ENCODE assay signal across 9 mouse cellular contexts in the genomic region with DNA sequence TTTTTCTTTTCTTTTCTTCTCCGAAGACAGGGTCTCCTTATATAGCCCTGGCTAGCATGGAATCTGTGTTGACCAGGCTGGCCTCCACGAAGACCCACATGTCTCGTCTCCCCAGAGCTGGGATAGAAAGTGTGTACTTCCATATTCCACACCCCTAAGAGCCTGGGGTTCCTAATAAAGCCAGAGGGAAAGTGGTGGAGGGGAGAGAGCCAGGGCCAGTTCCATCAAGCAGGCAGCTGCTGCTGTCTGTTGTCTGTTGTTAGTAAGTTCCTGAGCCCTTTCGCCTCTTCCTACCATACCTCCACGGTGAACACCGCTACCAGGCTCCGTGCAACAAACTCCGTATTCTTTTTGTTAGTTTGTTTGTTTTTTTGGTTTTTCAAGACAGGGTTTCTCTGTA. TPM values are rescaled to one million over a fixed set of nuclear protein-coding genes. Genes with fewer than 3 reads are reported as not detected.
A peak's percentile ranks its signal among the peaks of the same experiment; 100 is the strongest.
DNase-seq lines count a peak whose midpoint lies in the region; ATAC-seq and TF ChIP-seq lines count a peak whose summit lies in the region.
"Had no signal": no experiment of that assay in that cellular context is flagged by ENCODE, and none has a peak within 500 bp of the region (broad histone marks: within the 10 kb centered on the region; RNA-seq: fewer than 3 reads in every experiment).

No protein-coding gene starts in this region.

- DNase-seq in heart, postnatal 25 days (ENCODE audit: low spot score), result no peak
- no peak for DNase-seq in CH12.LX (ENCODE audit: extremely low read depth)
- DNase-seq in liver, postnatal 0 days, result no peak
- DNase-seq in urinary bladder, adult 2 months (ENCODE audit: low spot score), result no peak
- DNase-seq in layer of hippocampus, adult 11-12 months (ENCODE audit: low spot score), result no peak
- DNase-seq in B cell, adult 2 months, result no peak

- no peaks in the 10 kb centered on the region for H3K9me3 ChIP-seq in heart, embryonic 15.5 days (replicated peaks)
- H3K9me3 ChIP-seq in CH12.LX (replicated peaks; ENCODE audit: low read length), result no peaks in the 10 kb centered on the region
- no peaks in the 10 kb centered on the region for H3K9me3 ChIP-seq in forebrain, embryonic 15.5 days
- H3K9me3 ChIP-seq in liver, postnatal 0 days (ENCODE audit: low read length), result no peaks in the 10 kb centered on the region

- peaks cover 43% of the 10 kb centered on the region for H3K4me1 ChIP-seq in heart, embryonic 15.5 days (replicated peaks)
- peaks cover 18 to 50% of the 10 kb centered on the region in 2 experiments for H3K4me1 ChIP-seq in CH12.LX (ENCODE audit: control insufficient read depth in 1 of 2, insufficient read depth in 2 of 2)
- peaks cover 27% of the 10 kb centered on the region for H3K4me1 ChIP-seq in forebrain, embryonic 15.5 days
- H3K4me1 ChIP-seq in liver, postnatal 0 days (ENCODE audit: insufficient read depth), result peaks cover 47% of the 10 kb centered on the region

- peaks cover 9% of the 10 kb centered on the region; the same call in 1 of the 2 replicates for H3K36me3 ChIP-seq in heart, embryonic 15.5 days
- H3K36me3 ChIP-seq in CH12.LX (replicated peaks in 1 of 2; ENCODE audit: control insufficient read depth in 1 of 2, insufficient read depth in 1 of 2, low read length in 1 of 2), result peaks cover 12 to 25% of the 10 kb centered on the region in 2 experiments
- H3K36me3 ChIP-seq in forebrain, embryonic 15.5 days, result no peaks in the 10 kb centered on the region
- H3K36me3 ChIP-seq in liver, postnatal 0 days (replicated peaks; ENCODE audit: insufficient read depth, low read length), result no peaks in the 10 kb centered on the region

- peaks cover 4% of the 10 kb centered on the region; the same call in 1 of the 2 replicates for H3K79me2 ChIP-seq in CH12.LX (replicated peaks; ENCODE audit: control insufficient read depth, extremely low read depth, insufficient read depth, poor library complexity, severe bottlenecking)

- H3K27me3 ChIP-seq in heart, embryonic 15.5 days, result no peaks in the 10 kb centered on the region
- no peaks in the 10 kb centered on the region for H3K27me3 ChIP-seq in CH12.LX (replicated peaks)
- no peaks in the 10 kb centered on the region for H3K27me3 ChIP-seq in forebrain, embryonic 15.5 days
- no peaks in the 10 kb centered on the region for H3K27me3 ChIP-seq in liver, postnatal 0 days (ENCODE audit: insufficient read depth, low read length)
- H3K27me3 ChIP-seq: Patski had no signal

- no peak for ATAC-seq in heart, embryonic 15.5 days (replicated peaks; ENCODE audit: insufficient number of reproducible peaks, insufficient read depth, low FRiP score, low read depth)
- no peak for ATAC-seq in forebrain, embryonic 15.5 days (replicated peaks)
- no peak for ATAC-seq in liver, postnatal 0 days

- TF ChIP-seq RAD21 in CH12.LX (IDR thresholded peaks at IDR 0.05; ENCODE audit: low read depth, low read length), result no peak

- no peak overlapping the region for H3K9ac ChIP-seq in heart, embryonic 15.5 days
- H3K9ac ChIP-seq in CH12.LX (ENCODE audit: insufficient read depth, low read depth), result peak overlapping the region; percentile 23; the same call in 1 of the 2 replicates
- no peak overlapping the region for H3K9ac ChIP-seq in forebrain, embryonic 15.5 days (replicated peaks)
- H3K9ac ChIP-seq in liver, postnatal 0 days (replicated peaks), result no peak overlapping the region

- TF ChIP-seq POLR2A in CH12.LX (IDR thresholded peaks at IDR 0.05; ENCODE audit: low read depth, low read length), result no peak

- dilution Hi-C loops in CH12.LX (cut with MboI; ENCODE audit: extremely low pct_ligation_motif_present, extremely low pct_unique_long_range_greater_than_20kb, low sequenced_read_pairs), result no loop called here

- peak overlapping the region; percentile 98 for H3K27ac ChIP-seq in heart, embryonic 15.5 days
- peak overlapping the region; percentile 34; the same call in 1 of the 2 replicates for H3K27ac ChIP-seq in CH12.LX (ENCODE audit: insufficient read depth, low read depth)
- H3K27ac ChIP-seq in forebrain, embryonic 15.5 days (replicated peaks), result no peak overlapping the region; the same call in 1 of the 2 replicates
- H3K27ac ChIP-seq in liver, postnatal 0 days (ENCODE audit: low read depth), result peak overlapping the region; percentile 56

- no peak for TF ChIP-seq CTCF in CH12.LX (conservative IDR thresholded peaks at IDR 0.05 in 1 of 2, IDR thresholded peaks at IDR 0.05 in 1 of 2; ENCODE audit: low read depth in 2 of 2, low read length in 2 of 2)
- no peak for TF ChIP-seq CTCF in liver, postnatal 0 days (IDR thresholded peaks at IDR 0.05; ENCODE audit: low read depth)

- 45% methylated on average over 8 of the region's 8 CpGs for WGBS in heart, embryonic 15.5 days
- WGBS in forebrain, embryonic 15.5 days, result 54% methylated on average over 8 of the region's 8 CpGs
- 48% methylated on average over 8 of the region's 8 CpGs for WGBS in liver, postnatal 0 days (ENCODE audit: insufficient replicate concordance)

- peak overlapping the region; percentile 78 for H3K4me2 ChIP-seq in heart, embryonic 15.5 days
- H3K4me2 ChIP-seq in CH12.LX (ENCODE audit: insufficient read depth, low read depth, poor library complexity, severe bottlenecking), result peak overlapping the region; percentile 95
- H3K4me2 ChIP-seq in forebrain, embryonic 15.5 days (replicated peaks), result peak overlapping the region; percentile 58
- peak overlapping the region; percentile 69 for H3K4me2 ChIP-seq in liver, postnatal 0 days (ENCODE audit: low read depth, low read length)

- in situ Hi-C loops in CH12.LX (cut with MboI; ENCODE audit: low pct_ligation_motif_present, low pct_unique_long_range_greater_than_20kb, low sequenced_read_pairs), result no loop called here

- intact Hi-C loops in heart, postnatal 25 days (cut with DNase I), result no loop called here

- TF ChIP-seq EP300 in CH12.LX (IDR thresholded peaks at IDR 0.05; ENCODE audit: low read length), result no peak
- TF ChIP-seq EP300 in liver, postnatal 0 days (IDR thresholded peaks at IDR 0.05; ENCODE audit: low read depth), result no peak

- peak overlapping the region; percentile 57 for H3K4me3 ChIP-seq in heart, embryonic 15.5 days
- H3K4me3 ChIP-seq in CH12.LX (replicated peaks in 1 of 3; ENCODE audit: low read depth in 2 of 3, low read length in 2 of 3, poor library complexity in 1 of 3), result no peak overlapping the region
- H3K4me3 ChIP-seq in forebrain, embryonic 15.5 days, result no peak overlapping the region
- no peak overlapping the region for H3K4me3 ChIP-seq in liver, postnatal 0 days (ENCODE audit: low read depth, low read length)

TF ChIP-seq in CH12.LX, 34 proteins besides CTCF, POLR2A, EP300 and RAD21 (continues in another document):
- TF ChIP-seq RCOR1 (conservative IDR thresholded peaks at IDR 0.05; ENCODE audit: low read depth, low read length) (no peak), ETS1 (conservative IDR thresholded peaks at IDR 0.05; ENCODE audit: low read depth, low read length) (no peak)

RNA-seq across cellular contexts. Expression of a gene that starts 2.0 kb away (rescaled TPM):
- 806 and 862 TPM in 2 replicates for polyA plus RNA-seq in heart, embryonic 15.5 days (2015; fragmentation: Nextera tagmentation; extraction: Ambion mirVana)
- total RNA-seq in heart, postnatal 25 days (2021), result 100 to 1,000 TPM; 188 to 192 TPM
- total RNA-seq in CH12.LX (2012; rRNA removed) (735 and 858 TPM in 2 replicates), CH12.LX (2014; rRNA removed) (791 and 805 TPM in 2 replicates)
- 592 and 637 TPM in 2 replicates for polyA plus RNA-seq in CH12.LX (2012; ENCODE audit: insufficient read length, low read depth)
- 61.7 and 66.5 TPM in 2 replicates for polyA plus RNA-seq in forebrain, embryonic 15.5 days (2015; fragmentation: Nextera tagmentation; extraction: Ambion mirVana)
- polyA plus RNA-seq in liver, postnatal 0 days (2015; fragmentation: Nextera tagmentation; extraction: Ambion mirVana), result 93.4 and 102 TPM in 2 replicates
- polyA plus RNA-seq in urinary bladder, adult 2 months (2012; rRNA removed), result 979 and 1,151 TPM in 2 replicates

RNA-seq across cellular contexts. Expression of a gene that starts 6.2 kb away (rescaled TPM):
- polyA plus RNA-seq in heart, embryonic 15.5 days (2015; fragmentation: Nextera tagmentation; extraction: Ambion mirVana), result 29.9 and 30.3 TPM in 2 replicates
- total RNA-seq in heart, postnatal 25 days (2021), result 10 to 100 TPM; 15.6 to 16.9 TPM
- total RNA-seq in CH12.LX (2012; rRNA removed), result 33.2 and 40.0 TPM in 2 replicates
- 13.2 and 13.7 TPM in 2 replicates for total RNA-seq in CH12.LX (2014; rRNA removed)
- polyA plus RNA-seq in CH12.LX (2012; ENCODE audit: insufficient read length, low read depth), result 89.5 and 91.1 TPM in 2 replicates
- polyA plus RNA-seq in forebrain, embryonic 15.5 days (2015; fragmentation: Nextera tagmentation; extraction: Ambion mirVana), result 57.4 and 59.3 TPM in 2 replicates
- polyA plus RNA-seq in liver, postnatal 0 days (2015; fragmentation: Nextera tagmentation; extraction: Ambion mirVana), result 20.3 and 21.5 TPM in 2 replicates
- polyA plus RNA-seq in urinary bladder, adult 2 months (2012; rRNA removed), result 26.5 and 30.7 TPM in 2 replicates

RNA-seq across cellular contexts. Expression of a gene that starts 14.8 kb away (rescaled TPM):
- 16.2 and 20.4 TPM in 2 replicates for polyA plus RNA-seq in heart, embryonic 15.5 days (2015; fragmentation: Nextera tagmentation; extraction: Ambion mirVana)
- 1 to 10 TPM in 1 of 2 experiments, under 1 TPM in 1; 0.75 to 1.4 TPM for total RNA-seq in heart, postnatal 25 days (2021)
- total RNA-seq in CH12.LX (2012; rRNA removed) (9.3 and 9.8 TPM in 2 replicates), CH12.LX (2014; rRNA removed) (2.8 and 3.1 TPM in 2 replicates)
- polyA plus RNA-seq in CH12.LX (2012; ENCODE audit: insufficient read length, low read depth), result 3.4 and 5.4 TPM in 2 replicates
- polyA plus RNA-seq in forebrain, embryonic 15.5 days (2015; fragmentation: Nextera tagmentation; extraction: Ambion mirVana), result 99.5 and 101 TPM in 2 replicates
- 1.9 and 2.1 TPM in 2 replicates for polyA plus RNA-seq in liver, postnatal 0 days (2015; fragmentation: Nextera tagmentation; extraction: Ambion mirVana)
- 2.4 and 3.8 TPM in 2 replicates for polyA plus RNA-seq in urinary bladder, adult 2 months (2012; rRNA removed)

RNA-seq across cellular contexts. Expression of a gene that starts 19.0 kb away (rescaled TPM):
- 36.8 and 54.5 TPM in 2 replicates for polyA plus RNA-seq in heart, embryonic 15.5 days (2015; fragmentation: Nextera tagmentation; extraction: Ambion mirVana)
- 10 to 100 TPM; 36.0 to 39.8 TPM for total RNA-seq in heart, postnatal 25 days (2021)
- total RNA-seq in CH12.LX (2012; rRNA removed), result 26.3 and 31.0 TPM in 2 replicates
- total RNA-seq in CH12.LX (2014; rRNA removed), result 10.9 and 11.5 TPM in 2 replicates
- 25.5 and 27.3 TPM in 2 replicates for polyA plus RNA-seq in CH12.LX (2012; ENCODE audit: insufficient read length, low read depth)
- 43.3 and 49.9 TPM in 2 replicates for polyA plus RNA-seq in forebrain, embryonic 15.5 days (2015; fragmentation: Nextera tagmentation; extraction: Ambion mirVana)
- polyA plus RNA-seq in liver, postnatal 0 days (2015; fragmentation: Nextera tagmentation; extraction: Ambion mirVana), result 11.9 and 12.7 TPM in 2 replicates
- polyA plus RNA-seq in urinary bladder, adult 2 months (2012; rRNA removed), result 47.1 and 57.9 TPM in 2 replicates

RNA-seq across cellular contexts. Expression of a gene that starts 29.0 kb away (rescaled TPM):
- polyA plus RNA-seq in heart, embryonic 15.5 days (2015; fragmentation: Nextera tagmentation; extraction: Ambion mirVana), result 15.1 and 24.5 TPM in 2 replicates
- total RNA-seq in heart, postnatal 25 days (2021), result 1 to 10 TPM; 4.1 to 4.8 TPM
- total RNA-seq in CH12.LX (2012; rRNA removed) (20.6 and 23.8 TPM in 2 replicates), CH12.LX (2014; rRNA removed) (12.3 and 15.5 TPM in 2 replicates)
- 48.6 and 69.7 TPM in 2 replicates for polyA plus RNA-seq in CH12.LX (2012; ENCODE audit: insufficient read length, low read depth)
- 3.6 and 5.9 TPM in 2 replicates for polyA plus RNA-seq in forebrain, embryonic 15.5 days (2015; fragmentation: Nextera tagmentation; extraction: Ambion mirVana)
- 7.4 and 8.2 TPM in 2 replicates for polyA plus RNA-seq in liver, postnatal 0 days (2015; fragmentation: Nextera tagmentation; extraction: Ambion mirVana)
- polyA plus RNA-seq in urinary bladder, adult 2 months (2012; rRNA removed), result 34.6 and 35.1 TPM in 2 replicates
